12 mouse cellular contexts compared by ENCODE assay signal in genomic region chr11:3526979-3527738, GRCm38 (mm10). TPM values are rescaled to one million over a fixed set of nuclear protein-coding genes. Genes with fewer than 3 reads are reported as not detected.
DNase-seq lines count a peak whose midpoint lies in the region; ATAC-seq and TF ChIP-seq lines count a peak whose summit lies in the region.
"Had no signal": no experiment of that assay in that cellular context is flagged by ENCODE, and none has a peak within 500 bp of the region (broad histone marks: within the 10 kb centered on the region; RNA-seq: fewer than 3 reads in every experiment).

No protein-coding gene starts in this region.

- TF ChIP-seq CTCF in E14TG2a.4 (conservative IDR thresholded peaks at IDR 0.05; ENCODE audit: low read length): no peak

- no peak overlapping the region for H3K9ac ChIP-seq in embryonic facial prominence, embryonic 14.5 days (ENCODE audit: low read depth, low read length)
- H3K9ac ChIP-seq: liver, embryonic 12.5 days had no signal

- H3K9me3 ChIP-seq in embryonic facial prominence, embryonic 14.5 days (ENCODE audit: control insufficient read depth, low read length): no peaks in the 10 kb centered on the region
- H3K9me3 ChIP-seq in embryonic facial prominence, embryonic 10.5 days: no peaks in the 10 kb centered on the region
- H3K9me3 ChIP-seq in E14TG2a.4 (ENCODE audit: low read length): no peaks in the 10 kb centered on the region
- H3K9me3 ChIP-seq: liver, embryonic 12.5 days had no signal

- H3K27ac ChIP-seq in embryonic facial prominence, embryonic 14.5 days (replicated peaks; ENCODE audit: low read depth, low read length): peak overlapping the region; percentile 52
- H3K27ac ChIP-seq in embryonic facial prominence, embryonic 10.5 days (replicated peaks): no peak overlapping the region
- H3K27ac ChIP-seq: liver, embryonic 12.5 days had no signal

- H3K36me3 ChIP-seq in embryonic facial prominence, embryonic 14.5 days (ENCODE audit: control insufficient read depth, insufficient read depth, low read length): peaks cover 100% of the 10 kb centered on the region
- H3K36me3 ChIP-seq in embryonic facial prominence, embryonic 10.5 days (replicated peaks): peaks cover 100% of the 10 kb centered on the region
- H3K36me3 ChIP-seq in E14TG2a.4 (ENCODE audit: insufficient read depth, low read length): peaks cover 93% of the 10 kb centered on the region

- H3K27me3 ChIP-seq in embryonic facial prominence, embryonic 14.5 days (replicated peaks; ENCODE audit: control insufficient read depth, insufficient read depth, low read length): no peaks in the 10 kb centered on the region
- no peaks in the 10 kb centered on the region for H3K27me3 ChIP-seq in embryonic facial prominence, embryonic 10.5 days (replicated peaks; ENCODE audit: low read depth, poor library complexity, severe bottlenecking)
- H3K27me3 ChIP-seq in E14TG2a.4 (ENCODE audit: insufficient read depth, low read length): no peaks in the 10 kb centered on the region
- H3K27me3 ChIP-seq: liver, embryonic 12.5 days had no signal

- H3K4me1 ChIP-seq in embryonic facial prominence, embryonic 14.5 days (ENCODE audit: control insufficient read depth, insufficient read depth, low read length): no peaks in the 10 kb centered on the region
- 0 out of 2 replicates have a peak, but pooled peaks cover 3% of the 10 kb centered on the region for H3K4me1 ChIP-seq in embryonic facial prominence, embryonic 10.5 days
- H3K4me1 ChIP-seq in E14TG2a.4 (replicated peaks; ENCODE audit: low read depth, low read length): peaks cover 54% of the 10 kb centered on the region
- H3K4me1 ChIP-seq: liver, embryonic 12.5 days had no signal

- H3K4me2 ChIP-seq in embryonic facial prominence, embryonic 14.5 days (ENCODE audit: low read depth, low read length): no peak overlapping the region
- H3K4me2 ChIP-seq: liver, embryonic 12.5 days had no signal

- no peak overlapping the region for H3K4me3 ChIP-seq in embryonic facial prominence, embryonic 14.5 days (ENCODE audit: low read depth, low read length)
- H3K4me3 ChIP-seq in embryonic facial prominence, embryonic 10.5 days: no peak overlapping the region
- H3K4me3 ChIP-seq in E14TG2a.4 (replicated peaks; ENCODE audit: low read length): peak overlapping the region; percentile 60
- H3K4me3 ChIP-seq: liver, embryonic 12.5 days had no signal

- intact Hi-C loops in heart, postnatal 10 days (cut with DNase I): loop anchor here (10.0 kb wide), 1 partner anchor 368 kb away; the partner anchor contains the start of genes 4921536K21Rik and Dusp18

- 94% methylated on average over 19 of the region's 24 CpGs for WGBS in embryonic facial prominence, embryonic 14.5 days
- WGBS in embryonic facial prominence, embryonic 10.5 days: 93% methylated on average over 24 of the region's 24 CpGs

- no peak for DNase-seq in embryonic facial prominence, embryonic 14.5 days (ENCODE audit: low spot score)
- DNase-seq in embryonic facial prominence, embryonic 10.5 days (ENCODE audit: low spot score): no peak
- peak; percentile 72 for DNase-seq in gastrocnemius, postnatal 10 days
- DNase-seq in heart, postnatal 10 days: peak; percentile 69 to 72
- no peak for DNase-seq in embryo, embryonic 11 days
- DNase-seq in ovary, postnatal 10 days (ENCODE audit: low spot score): no peak
- no peak for DNase-seq in layer of hippocampus, postnatal 25 days (ENCODE audit: extremely low spot score in 1 of 2, low spot score in 1 of 2)
- DNase-seq: kidney, postnatal 14 days; lung, postnatal 14 days; thymus, adult 18-20 months had no signal

- no peak for ATAC-seq in embryonic facial prominence, embryonic 14.5 days (ENCODE audit: low read depth)
- ATAC-seq: liver, embryonic 12.5 days had no signal

RNA-seq across cellular contexts. Expression of gene Selenom, which starts 12.7 kb away (rescaled TPM):
- 204 and 215 TPM in 2 replicates for polyA plus RNA-seq in embryonic facial prominence, embryonic 14.5 days (2014; fragmentation: Nextera tagmentation; extraction: Ambion mirVana)
- polyA plus RNA-seq in embryonic facial prominence, embryonic 10.5 days (2016; fragmentation: Nextera tagmentation; extraction: Ambion mirVana): 39.3 and 50.2 TPM in 2 replicates
- 10 to 100 TPM; 44.4 to 56.3 TPM for total RNA-seq in gastrocnemius, postnatal 10 days (2021)
- total RNA-seq in heart, postnatal 10 days (2021): 10 to 100 TPM; 57.2 to 57.3 TPM
- total RNA-seq in layer of hippocampus, postnatal 25 days (2021): 100 to 1,000 TPM; 204 to 221 TPM

RNA-seq across cellular contexts. Expression of gene Smtn, which starts 13.3 kb away (rescaled TPM):
- polyA plus RNA-seq in embryonic facial prominence, embryonic 14.5 days (2014; fragmentation: Nextera tagmentation; extraction: Ambion mirVana): 100 and 116 TPM in 2 replicates
- 40.5 and 42.6 TPM in 2 replicates for polyA plus RNA-seq in embryonic facial prominence, embryonic 10.5 days (2016; fragmentation: Nextera tagmentation; extraction: Ambion mirVana)
- 100 to 1,000 TPM; 182 to 198 TPM for total RNA-seq in gastrocnemius, postnatal 10 days (2021)
- 100 to 1,000 TPM; 210 to 215 TPM for total RNA-seq in heart, postnatal 10 days (2021)
- total RNA-seq in layer of hippocampus, postnatal 25 days (2021): 1 to 10 TPM; 8.8 to 8.9 TPM

RNA-seq across cellular contexts. Expression of gene Inpp5j, which starts 22.5 kb away (rescaled TPM):
- polyA plus RNA-seq in embryonic facial prominence, embryonic 14.5 days (2014; fragmentation: Nextera tagmentation; extraction: Ambion mirVana): 0.81 and 1.0 TPM in 2 replicates
- 0.13 and 0.25 TPM in 2 replicates for polyA plus RNA-seq in embryonic facial prominence, embryonic 10.5 days (2016; fragmentation: Nextera tagmentation; extraction: Ambion mirVana)
- 1 to 10 TPM; 1.8 to 2.2 TPM for total RNA-seq in gastrocnemius, postnatal 10 days (2021)
- 10 to 100 TPM; 15.4 to 19.1 TPM for total RNA-seq in heart, postnatal 10 days (2021)
- total RNA-seq in layer of hippocampus, postnatal 25 days (2021): 10 to 100 TPM; 76.9 to 78.3 TPM

RNA-seq across cellular contexts. Expression of gene Pla2g3, which starts 39.1 kb away (rescaled TPM):
- polyA plus RNA-seq in embryonic facial prominence, embryonic 14.5 days (2014; fragmentation: Nextera tagmentation; extraction: Ambion mirVana): 0.36 and 0.41 TPM in 2 replicates
- 1.6 and 2.0 TPM in 2 replicates for polyA plus RNA-seq in embryonic facial prominence, embryonic 10.5 days (2016; fragmentation: Nextera tagmentation; extraction: Ambion mirVana)
- under 1 TPM in 1 of 2 experiments, not detected in 1; 0.09 TPM for total RNA-seq in gastrocnemius, postnatal 10 days (2021)
- total RNA-seq in heart, postnatal 10 days (2021): under 1 TPM in 1 of 2 experiments, not detected in 1; 0.10 TPM
- total RNA-seq in layer of hippocampus, postnatal 25 days (2021): 1 to 10 TPM; 1.9 to 2.1 TPM

Comparison
In these comparisons a context has a peak if more than half of its experiments do, and no peak if none do; other contexts are left out.
1. DNase-seq: peak in gastrocnemius, postnatal 10 days (single experiment) and heart, postnatal 10 days (2 of 2); none in embryonic facial prominence, embryonic 14.5 days (single experiment), embryonic facial prominence, embryonic 10.5 days (single experiment), embryo, embryonic 11 days (single experiment), ovary, postnatal 10 days (single experiment) and layer of hippocampus, postnatal 25 days (0 of 2).
2. RNA of gene Smtn, which starts 13.3 kb away (total RNA-seq): 210 to 215 TPM in heart, postnatal 10 days and 182 to 198 TPM in gastrocnemius, postnatal 10 days; 8.8 to 8.9 TPM in layer of hippocampus, postnatal 25 days; every median in the first group is over 10 times any median in the second.
3. RNA of gene Inpp5j, which starts 22.5 kb away (total RNA-seq): 76.9 to 78.3 TPM in layer of hippocampus, postnatal 25 days and 15.4 to 19.1 TPM in heart, postnatal 10 days; 1.8 to 2.2 TPM in gastrocnemius, postnatal 10 days; every median in the first group is over 4 times any median in the second.